Mouse (Mus musculus) olfactory bulb, adult 2 months (tissue): ENCODE data around the gene Tmem35b.

ENCODE experiments used
- CTCF ChIP-seq: fragments of 200-500 bp; IDR thresholded peaks from 2 replicates; pipeline ENCODE4 v1.5.1; 2012; ENCODE audit warnings: low read depth, mild to moderate bottlenecking, low read length, moderate library complexity; ENCODE audit not compliant: insufficient read depth
- POLR2A ChIP-seq: fragments of 200-500 bp; IDR thresholded peaks from 2 replicates; pipeline ENCODE4 v1.6.1; 2012; ENCODE audit warnings: mild to moderate bottlenecking, low read depth, low read length, moderate library complexity; ENCODE audit not compliant: insufficient read depth

DNA sequence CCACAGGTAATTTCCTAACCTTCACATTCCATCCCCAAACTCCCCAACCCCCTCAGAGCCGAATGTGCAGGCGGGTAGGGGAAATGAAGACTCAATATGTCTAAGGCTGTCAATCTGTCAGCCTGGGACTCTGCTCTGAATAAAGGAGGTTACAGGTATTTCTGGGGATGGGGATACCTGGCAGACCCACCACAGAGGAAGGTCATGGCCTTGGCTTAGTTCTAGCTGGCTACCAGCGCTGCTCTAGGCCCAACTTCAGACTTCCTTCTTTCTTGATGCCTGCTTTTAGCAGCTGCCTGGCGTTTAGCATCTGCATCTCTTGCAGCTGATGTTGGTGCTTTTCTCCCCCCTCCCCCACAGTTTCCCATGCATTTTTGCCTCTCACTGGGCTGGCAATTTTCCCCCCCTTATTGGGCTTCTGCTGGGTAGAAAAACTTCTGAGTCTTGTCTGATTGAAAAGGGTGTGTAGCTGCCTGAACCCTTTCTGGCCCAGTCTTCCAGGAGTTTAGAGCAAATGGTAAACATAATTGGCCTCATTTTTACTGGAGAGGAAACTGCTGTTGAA is 47.9 kb downstream of the Tmem35b start:
- TF ChIP-seq POLR2A, result no peak
- TF ChIP-seq CTCF, result no peak
